Mouse (Mus musculus) right cerebral cortex, postnatal 10 days (tissue): Measurements from ENCODE around the gene Smg9.
A peak's percentile ranks its signal among the peaks of the same experiment; 100 is the strongest.

Source experiments
- DNase-seq, 2 experiments: peaks; one replicate each; pipeline ENCODE4 v3.0.0; 2021; ENCODE audit warnings: low spot score in 2 of 2

Gene Smg9

GRCm38 (mm10) chr7:24406528-24407344, 7.3 kb downstream of the Smg9 start:
- DNase-seq, result peak; percentile 65 to 72

- no peak for DNase-seq
These were observed 8.8 kb downstream of the Smg9 start for GRCm38 (mm10) chr7:24408186-24408585.

- DNase-seq, result no peak
These were observed 10.7 kb downstream of the Smg9 start for GRCm38 (mm10) chr7:24410123-24410522.

GRCm38 (mm10) chr7:24410831-24411230, 11.4 kb downstream of the Smg9 start:
- no peak for DNase-seq

GRCm38 (mm10) chr7:24413630-24414029, 14.2 kb downstream of the Smg9 start:
- DNase-seq, result no peak

- DNase-seq, result no peak
These were observed 15.8 kb downstream of the Smg9 start for GRCm38 (mm10) chr7:24415261-24415660.

- DNase-seq, result no peak
These were observed 20.2 kb downstream of the Smg9 start for GRCm38 (mm10) chr7:24419579-24419978.

GRCm38 (mm10) chr7:24421648-24422047, 22.2 kb downstream of the Smg9 start:
- DNase-seq, result no peak

- no peak for DNase-seq
These were observed 22.8 kb downstream of the Smg9 start for GRCm38 (mm10) chr7:24422251-24422650.

- DNase-seq, result no peak
These were observed 23.8 kb downstream of the Smg9 start for GRCm38 (mm10) chr7:24423107-24423763.

GRCm38 (mm10) chr7:24423956-24424732, 24.7 kb downstream of the Smg9 start:
- DNase-seq, result peak in 1 of 2 experiments; percentile 59

GRCm38 (mm10) chr7:24425919-24426318, 26.5 kb downstream of the Smg9 start:
- no peak for DNase-seq

GRCm38 (mm10) chr7:24427168-24427567, 27.7 kb downstream of the Smg9 start:
- DNase-seq, result no peak

GRCm38 (mm10) chr7:24428725-24429124, 29.3 kb downstream of the Smg9 start:
- DNase-seq, result no peak

GRCm38 (mm10) chr7:24429413-24430112, 30.1 kb downstream of the Smg9 start:
- peak; percentile 89 to 94 for DNase-seq

GRCm38 (mm10) chr7:24430551-24431345, 31.3 kb downstream of the Smg9 start:
- no peak for DNase-seq

GRCm38 (mm10) chr7:24431713-24432112, 32.3 kb downstream of the Smg9 start:
- no peak for DNase-seq

- no peak for DNase-seq
These were observed 35.9 kb downstream of the Smg9 start for GRCm38 (mm10) chr7:24435305-24435704.

GRCm38 (mm10) chr7:24437981-24438380, 38.6 kb downstream of the Smg9 start:
- peak; percentile 88 to 93 for DNase-seq

GRCm38 (mm10) chr7:24439191-24439590, 39.8 kb downstream of the Smg9 start:
- DNase-seq, result no peak

GRCm38 (mm10) chr7:24439891-24440290, 40.5 kb downstream of the Smg9 start:
- DNase-seq, result no peak
